Mouse (Mus musculus) layer of hippocampus, adult 9-11 months (tissue): ENCODE results near the gene Gcsh.

Experiments
- DNase-seq: peaks from one replicate; pipeline ENCODE4 v3.0.0; 2022

Gene Gcsh

DNA sequence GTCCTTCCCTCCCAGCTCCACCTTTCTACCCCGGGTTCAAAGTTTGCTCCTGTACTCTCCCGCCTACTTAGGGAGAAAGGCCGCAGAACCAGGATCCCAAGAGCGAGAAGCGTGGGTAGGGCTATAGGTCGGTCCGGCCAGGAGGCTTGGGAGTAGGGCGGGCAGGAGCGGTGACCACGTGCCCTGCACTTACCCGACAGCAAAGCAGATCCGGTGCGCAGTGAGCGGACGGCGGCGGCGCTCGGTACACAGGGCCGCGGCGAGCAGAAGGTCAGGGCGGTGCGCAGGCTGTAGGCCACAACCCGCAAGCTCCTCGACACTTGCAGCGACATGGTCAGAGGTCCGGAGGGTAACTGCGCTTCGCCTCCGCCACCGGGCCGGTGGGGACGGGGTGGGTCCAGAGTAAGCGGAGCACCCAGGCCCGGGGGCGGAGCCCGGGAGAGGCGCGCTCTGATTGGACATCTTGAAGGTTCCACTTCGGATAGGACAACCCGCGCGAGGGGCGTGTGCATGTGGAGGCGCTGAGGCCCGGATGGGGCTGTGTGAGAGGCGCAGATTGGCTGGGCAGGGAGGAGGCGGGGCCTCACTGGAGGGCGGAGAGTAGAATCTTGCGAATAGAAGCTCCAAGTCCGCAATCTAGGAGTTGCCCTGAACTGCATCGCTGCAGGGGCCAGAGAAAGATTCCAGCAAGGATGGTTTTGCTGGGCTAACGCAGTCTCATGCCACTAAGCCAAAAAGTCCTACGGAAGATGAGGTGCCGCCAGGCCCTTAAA, at the start of gene Gcsh:
Gene Gcsh, minus strand, starts transcription at position 443 of the 773 bp plus-strand sequence.
- DNase-seq, result peak; percentile 98

DNA sequence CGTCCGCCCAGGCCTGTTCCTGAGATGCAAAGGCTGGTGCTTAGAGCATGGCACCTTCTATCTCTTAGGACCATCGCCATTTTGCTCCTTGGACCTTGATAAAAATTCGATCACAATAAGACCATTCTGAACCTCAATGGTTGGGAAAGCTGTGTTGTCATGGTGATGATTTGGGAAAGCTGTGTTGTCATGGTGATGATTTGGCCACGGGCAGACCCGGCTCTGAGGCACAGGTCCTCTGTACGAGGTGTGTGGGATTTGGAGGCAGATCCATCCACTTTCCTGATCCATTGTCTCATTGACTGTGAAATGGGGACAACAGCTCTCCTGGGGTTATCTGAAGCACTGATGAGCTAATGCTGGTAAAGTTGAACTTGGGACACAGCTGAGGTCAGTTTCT, 46.5 kb upstream of the Gcsh start:
- DNase-seq, result peak; percentile 17

DNA sequence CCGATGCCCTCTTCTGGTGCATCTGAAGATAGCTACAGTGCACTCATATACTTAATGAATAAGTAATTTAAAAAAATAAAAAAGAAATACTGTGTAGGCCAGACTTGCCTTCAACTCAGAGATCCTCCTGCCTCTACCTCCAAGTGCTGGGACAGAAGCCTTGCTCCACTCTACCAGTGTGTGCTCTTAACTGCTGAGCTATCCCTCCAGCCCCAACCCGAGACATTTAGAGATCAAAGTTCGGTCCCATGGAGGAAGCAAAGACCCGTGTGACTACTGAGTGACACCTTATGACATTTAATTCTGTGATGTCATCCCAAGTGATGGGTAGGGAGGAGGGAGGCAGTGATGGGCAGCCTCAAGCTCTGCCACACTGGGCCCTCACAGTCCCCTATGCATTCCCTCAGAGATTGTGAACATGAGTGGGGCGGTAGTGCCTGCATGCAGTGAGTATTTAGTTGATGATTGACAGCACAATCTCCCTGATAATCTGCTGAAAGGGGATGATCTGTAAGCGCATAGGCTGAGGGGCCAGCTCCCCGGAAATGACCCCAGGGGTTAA, 44.1 kb upstream of the Gcsh start:
- no peak for DNase-seq

DNA sequence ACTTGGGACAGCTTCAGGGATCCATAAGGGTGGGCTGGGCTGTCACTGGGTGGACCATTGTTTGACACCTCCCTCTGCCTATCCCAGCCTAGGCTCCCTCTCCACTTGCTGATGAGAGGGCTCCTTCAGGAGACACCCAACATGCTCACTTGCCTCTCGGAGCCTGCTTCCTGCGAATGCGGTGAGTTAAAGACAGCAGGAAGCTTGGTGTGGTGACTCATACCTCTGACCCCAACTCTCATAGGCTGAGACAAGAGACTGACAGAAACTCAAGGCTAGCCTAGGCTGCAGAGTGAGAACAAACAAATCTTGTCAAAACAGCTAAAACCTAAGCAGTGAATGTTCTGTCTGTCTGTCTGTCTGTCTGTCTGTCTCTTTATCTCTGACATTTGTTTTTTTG, 40.1 kb upstream of the Gcsh start:
- no peak for DNase-seq

DNA sequence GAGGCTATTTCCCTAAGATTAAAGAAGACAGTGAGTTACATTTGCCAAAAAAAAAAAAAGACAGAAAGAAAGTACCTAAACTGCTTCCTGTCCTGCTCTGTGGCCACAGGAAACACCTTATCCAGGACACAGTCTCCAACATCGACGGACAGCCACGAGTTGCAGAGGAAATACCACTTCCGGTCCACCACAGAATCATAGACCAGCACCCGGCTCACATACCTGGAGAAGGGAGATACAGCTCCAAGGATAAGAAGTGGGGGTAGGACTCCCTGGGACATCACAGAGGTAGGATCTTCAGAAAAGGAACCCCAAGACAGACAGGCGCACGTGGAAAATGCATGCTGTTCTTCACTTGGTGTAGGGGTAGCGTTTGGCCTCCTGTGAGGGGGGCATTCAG, 39.3 kb upstream of the Gcsh start:
- DNase-seq, result no peak

DNA sequence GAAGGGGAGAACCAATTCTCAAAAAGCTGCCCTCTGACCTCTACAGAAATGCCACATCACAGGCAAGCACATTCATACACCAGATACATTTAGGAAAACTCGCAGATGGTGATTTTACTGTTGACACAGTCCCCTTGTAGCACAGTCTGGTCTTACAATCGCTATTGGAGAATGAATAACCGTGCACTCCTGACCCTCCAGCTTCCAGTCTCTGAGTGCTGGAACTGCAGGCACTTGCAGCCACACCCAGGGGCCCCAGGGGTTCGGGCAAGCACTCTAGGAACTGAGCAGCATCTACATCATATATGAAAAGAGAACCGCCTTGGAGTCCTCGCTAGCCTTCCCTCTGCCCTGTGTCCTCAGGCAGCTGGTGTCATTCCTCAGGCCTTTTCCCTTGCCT, 38.1 kb upstream of the Gcsh start:
- DNase-seq, result no peak

DNA sequence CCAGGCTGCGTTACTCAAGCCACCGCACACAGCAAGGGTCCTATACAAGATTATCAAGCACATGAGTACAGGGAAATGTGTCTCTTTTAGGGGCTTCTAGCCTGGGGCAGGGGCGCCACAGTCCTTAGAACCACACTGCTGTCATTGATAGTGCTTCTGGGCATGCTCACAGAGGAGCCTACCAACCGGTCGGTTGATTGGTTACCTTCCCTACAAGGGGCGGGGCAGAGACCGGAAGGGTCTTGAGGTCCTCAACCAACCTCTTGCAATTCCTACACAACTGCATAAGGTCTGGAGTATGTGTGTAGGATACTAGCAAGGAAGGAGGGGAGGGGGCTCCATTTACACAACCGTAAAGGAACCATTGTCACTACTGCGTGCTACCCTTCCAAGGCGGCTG, 35.3 kb upstream of the Gcsh start:
- no peak for DNase-seq

DNA sequence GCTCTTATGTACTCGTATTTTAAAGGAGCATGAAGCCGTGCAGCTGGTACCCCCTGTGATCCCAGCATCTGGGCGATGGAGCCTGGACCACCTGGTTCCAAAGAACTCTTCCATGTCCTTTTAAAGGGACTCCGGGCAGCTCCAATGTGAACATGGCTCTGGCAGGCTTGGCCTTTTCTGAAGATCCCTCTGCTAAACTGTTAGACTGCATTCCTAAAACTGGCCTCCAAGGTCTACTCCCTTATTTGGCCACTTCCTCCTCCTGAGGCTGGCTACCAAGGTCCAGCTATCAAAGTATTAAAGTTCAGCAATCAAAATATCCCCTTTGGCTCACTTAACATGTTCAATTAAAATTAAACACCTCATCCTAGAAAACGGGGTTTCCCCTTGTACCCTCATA, 34.3 kb upstream of the Gcsh start:
- DNase-seq, result no peak

DNA sequence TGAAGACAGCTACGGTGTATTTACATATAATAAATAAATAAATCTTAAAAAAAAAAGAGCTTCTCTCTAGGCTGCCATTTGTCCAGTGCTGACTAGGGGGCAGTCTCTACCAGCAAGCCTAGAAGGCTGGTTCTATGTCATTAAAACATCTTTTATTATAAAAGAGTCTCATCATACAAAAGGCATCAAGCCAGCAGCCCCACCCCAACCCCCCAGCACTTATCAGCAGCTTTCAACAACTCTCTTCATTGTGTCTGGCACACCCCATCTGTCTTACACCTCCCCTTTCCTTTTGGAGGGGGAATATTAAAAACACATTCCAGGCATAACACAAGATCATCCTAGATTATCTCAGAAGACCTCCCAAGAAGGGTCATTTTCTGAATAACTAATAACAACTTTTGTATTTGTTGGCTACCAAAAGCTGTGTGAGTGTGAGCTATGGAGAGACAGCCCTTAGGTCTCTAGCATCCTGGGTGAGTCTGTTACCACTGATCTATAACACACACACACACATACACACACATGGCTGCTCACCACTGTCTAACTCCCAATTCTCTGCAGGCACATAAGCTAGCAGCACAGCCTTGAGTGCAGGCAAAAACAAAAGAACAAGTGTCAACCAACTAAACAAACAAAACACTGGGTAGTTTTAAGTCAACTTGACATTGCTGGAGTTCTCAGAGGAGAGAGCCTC, 29.1 kb upstream of the Gcsh start:
- no peak for DNase-seq

DNA sequence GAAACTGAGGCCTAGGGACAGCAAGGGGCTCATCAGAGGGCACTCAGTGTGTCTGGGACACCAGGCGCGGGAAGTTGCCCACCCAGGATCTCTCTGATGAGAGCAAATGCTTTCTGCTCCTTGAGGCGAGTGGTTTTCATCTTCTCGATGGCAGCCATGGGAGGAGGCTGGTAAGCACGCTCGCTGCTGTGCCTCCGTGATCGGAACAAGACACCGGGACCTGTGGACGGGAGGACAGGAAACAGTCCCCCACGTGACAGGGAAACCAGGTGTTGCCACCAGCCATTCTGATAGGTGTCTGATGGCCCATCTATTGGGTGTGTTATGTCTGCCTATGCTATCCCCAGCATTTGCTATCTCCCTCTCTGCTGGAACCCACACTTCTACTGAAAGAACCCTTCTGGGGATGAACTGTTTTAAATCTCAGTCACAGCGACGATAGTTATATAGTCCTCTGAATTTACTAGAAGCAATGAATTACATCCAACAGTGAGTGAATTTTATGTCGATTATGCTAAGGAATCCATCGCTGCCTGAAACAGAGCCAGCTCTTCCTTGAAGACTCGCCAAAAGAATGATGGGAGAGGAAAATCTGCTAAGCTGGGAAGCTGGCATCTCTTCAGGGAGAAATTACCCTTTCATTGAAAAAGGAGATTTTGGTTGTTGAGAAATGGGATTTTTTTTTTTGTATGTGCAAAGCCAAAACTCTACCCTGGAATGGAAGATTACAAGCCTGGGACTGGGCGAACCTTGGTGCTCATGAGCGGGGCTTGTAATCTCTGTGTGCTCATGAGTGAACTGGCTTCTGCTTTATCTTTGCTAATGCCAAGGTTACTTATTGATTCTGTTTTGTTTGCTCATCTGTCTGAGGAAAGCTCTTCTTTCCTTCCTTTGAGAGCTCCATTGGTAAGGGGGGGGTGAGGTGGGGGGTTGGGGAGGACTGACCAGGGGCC, 26.3 kb upstream of the Gcsh start:
- DNase-seq, result peak; percentile 19

DNA sequence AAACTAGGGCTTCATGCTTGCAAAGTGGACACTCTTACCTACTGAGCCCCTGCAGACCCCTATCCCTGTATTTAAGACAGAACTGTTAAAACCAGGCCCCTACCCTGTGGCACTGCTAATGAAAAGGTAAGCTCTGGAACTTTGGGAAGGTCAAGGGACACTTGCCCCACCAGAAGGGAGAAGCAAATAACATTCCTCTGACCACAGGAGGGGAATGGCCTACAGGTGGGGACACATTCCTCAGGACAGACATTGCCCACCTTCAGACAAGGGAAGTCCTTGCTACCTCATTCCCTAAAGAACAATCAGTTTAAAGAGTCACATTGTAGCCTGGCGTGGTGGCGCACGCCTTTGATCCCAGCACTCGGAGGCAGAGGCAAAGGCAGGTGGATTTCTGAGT, 24.6 kb upstream of the Gcsh start:
- DNase-seq, result no peak

DNA sequence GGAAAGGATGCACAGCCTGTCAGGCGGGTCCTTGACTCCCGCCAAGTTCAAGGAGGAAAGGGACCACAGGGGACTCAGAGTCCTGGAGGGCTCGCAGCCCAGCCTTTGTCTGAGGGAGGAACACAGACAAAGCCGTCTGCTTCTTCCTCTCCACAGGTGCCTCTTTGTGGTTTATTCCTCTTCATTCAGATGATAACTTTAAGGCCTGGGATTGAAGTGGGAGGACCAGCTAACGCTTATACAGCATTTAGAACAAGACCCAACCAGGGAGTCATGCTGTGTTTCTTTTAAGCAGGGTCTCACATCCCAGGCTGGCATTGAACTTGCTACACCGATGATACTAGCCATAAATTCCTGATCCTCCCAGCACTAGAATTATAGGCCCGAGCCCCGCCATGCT, 23.7 kb upstream of the Gcsh start:
- no peak for DNase-seq

DNA sequence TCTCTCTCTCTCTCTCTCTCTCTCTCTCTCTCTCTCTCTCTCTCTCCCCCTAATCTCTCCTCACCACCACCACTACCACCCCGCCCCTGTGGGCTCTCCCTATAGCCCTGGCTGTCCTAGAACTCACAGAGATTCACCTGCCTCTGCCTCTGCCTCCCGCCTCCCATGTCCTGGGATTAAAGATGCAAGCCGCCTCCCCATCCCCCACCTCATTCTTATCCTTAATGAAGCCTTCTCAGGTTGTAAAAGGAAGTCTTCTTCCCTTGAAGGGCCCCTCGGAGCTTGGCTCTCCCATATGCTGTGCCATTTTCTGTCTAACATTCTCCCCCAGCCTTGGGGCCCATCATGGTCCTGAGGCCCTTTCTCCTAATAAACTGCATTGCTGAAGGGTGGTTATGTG, 22.3 kb upstream of the Gcsh start:
- DNase-seq, result no peak

DNA sequence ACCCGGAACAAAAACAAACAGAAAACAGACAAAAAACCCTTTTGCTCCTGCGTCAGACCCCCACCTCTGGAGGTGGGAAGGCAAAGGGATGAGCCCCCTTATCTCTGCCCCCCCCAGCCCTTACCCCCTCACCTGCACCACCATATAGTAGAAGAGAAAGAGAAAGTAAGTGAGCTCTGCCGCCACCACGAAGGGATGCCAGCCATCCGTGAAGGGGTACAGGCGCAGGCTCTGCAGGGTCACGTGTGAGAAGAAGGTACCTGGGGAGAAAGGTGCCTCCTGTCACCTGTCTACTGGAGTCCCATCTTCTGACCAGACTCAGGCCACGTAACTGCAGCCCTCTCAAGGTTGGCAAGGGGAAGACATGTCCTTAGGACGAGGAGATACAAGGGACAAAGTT, 18.0 kb upstream of the Gcsh start:
- no peak for DNase-seq

DNA sequence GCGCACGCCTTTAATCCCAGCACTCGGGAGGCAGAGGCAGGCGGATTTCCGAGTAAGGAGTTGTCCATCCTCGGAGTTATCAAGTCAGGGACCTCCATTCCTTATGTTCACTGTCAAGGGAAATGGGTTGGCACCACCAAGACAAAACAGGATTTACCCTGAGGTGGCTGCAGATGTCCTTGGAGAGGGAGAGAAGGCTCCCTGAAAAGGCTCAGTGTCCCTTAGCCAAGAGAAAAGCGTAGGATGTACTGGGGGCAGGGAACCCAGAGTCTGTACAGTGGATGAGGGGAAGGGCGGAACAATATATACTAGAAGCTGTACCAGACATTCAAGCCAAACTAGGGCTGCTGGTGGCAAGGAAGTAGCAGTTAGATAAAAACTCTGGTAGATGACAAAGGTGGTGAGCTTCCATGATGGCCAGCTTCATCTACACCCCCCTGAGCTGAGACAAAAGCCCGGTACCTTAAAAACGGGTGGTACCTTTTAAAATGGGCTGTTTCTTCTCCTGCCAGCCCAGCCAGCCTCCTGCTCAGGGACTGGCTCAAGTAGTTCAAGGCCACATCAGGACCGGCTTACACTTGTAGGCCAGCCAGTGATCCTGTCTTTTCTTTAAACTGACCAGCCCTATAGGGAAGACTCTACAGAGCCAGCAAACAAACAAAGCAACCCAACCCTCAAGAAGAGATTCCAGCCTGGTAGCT, 829 bp upstream of the Gcsh start:
- DNase-seq, result no peak

DNA sequence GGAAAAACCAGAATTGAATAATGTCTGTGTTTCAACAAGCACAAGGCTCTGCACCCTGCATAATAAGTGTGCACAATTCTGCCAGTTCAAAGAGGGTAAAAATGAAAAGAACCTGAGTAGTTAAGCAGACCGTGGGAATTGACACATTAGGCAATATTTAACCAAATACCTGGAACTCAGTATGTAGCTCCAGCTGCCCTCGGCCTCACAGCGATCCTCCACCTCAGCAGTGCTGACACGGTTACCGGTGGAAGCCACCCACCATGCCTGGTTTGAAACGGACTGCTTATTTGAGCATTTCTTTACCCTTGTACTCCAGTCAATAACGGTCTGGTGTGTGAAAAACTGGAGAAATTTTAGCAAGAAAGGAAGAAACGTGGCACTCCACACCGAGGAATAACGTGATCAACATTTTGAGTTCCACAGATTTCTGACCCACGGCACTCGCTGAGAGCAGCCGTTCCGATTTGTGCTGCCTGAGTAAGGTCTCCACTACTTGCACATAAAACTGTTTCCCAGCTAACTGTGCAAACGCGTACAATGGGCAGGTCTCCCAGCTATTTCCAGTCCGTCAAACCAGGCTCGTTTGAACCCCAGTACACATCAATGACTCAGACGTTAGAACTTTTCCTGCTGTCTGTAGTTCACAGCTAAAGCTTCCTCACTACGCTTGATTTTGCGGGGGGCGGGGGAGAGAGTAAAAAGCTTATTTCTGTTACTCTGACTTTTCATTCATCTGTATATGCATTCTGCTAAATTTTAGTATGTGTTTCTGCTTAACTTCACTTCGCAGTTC, 963 bp downstream of the Gcsh start:
- DNase-seq, result no peak

DNA sequence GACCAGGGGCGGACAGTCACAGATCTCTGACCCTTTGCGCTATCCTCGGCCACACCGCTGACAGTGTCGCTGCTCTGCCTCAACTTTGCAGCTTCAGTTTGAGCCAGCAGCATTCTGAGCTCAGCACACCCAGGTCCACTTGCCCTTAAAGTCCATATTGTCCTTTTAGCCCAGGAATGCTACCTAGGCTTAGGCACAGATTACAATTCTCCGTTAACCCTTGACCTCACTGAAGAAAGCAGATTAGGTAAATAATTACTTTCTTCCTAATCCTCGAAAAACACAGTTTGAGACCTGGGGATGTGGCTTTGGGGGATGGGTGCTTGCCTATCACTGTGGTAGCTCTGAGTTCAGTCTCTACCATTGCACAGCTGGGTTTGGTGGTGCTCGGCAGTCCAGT, 2.1 kb downstream of the Gcsh start:
- DNase-seq, result no peak

DNA sequence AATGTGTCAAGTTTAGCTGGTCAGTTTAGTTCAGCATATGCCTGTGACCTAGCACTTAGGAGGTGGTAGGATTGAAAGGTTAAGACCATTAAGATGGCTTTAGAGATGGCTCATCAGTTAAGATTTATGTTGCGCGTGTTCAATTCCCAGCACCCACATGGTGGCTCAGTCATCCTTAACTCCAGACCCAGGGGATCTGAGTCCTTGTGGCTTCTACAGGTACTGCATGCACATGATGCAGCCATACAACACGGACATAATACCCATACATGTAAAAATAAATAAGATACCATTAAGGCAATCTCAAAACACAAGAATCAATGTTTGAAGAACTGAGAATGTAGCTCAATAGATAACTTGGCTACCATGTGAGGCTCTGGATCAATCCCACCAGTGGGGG, 3.5 kb downstream of the Gcsh start:
- DNase-seq, result no peak

DNA sequence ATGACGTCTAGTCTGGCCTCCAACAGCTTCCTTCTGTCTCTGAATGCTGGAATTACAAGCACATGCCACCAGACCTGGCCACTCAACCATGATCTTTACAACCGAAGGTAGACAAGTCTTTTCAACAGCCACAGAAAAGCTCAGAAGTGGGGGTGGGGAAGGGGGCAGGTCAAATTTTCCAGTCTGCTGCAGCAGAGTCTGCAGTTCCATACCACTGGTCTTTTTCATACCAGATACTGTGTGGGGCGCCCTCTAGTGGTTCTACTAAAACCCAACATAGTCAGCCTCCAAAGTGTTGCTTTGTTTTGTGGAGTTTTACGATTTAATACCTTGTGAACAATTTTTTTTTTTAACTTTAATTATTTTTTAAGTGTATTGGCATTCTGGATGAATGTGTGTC, 13.2 kb downstream of the Gcsh start:
- peak; percentile 34 for DNase-seq

DNA sequence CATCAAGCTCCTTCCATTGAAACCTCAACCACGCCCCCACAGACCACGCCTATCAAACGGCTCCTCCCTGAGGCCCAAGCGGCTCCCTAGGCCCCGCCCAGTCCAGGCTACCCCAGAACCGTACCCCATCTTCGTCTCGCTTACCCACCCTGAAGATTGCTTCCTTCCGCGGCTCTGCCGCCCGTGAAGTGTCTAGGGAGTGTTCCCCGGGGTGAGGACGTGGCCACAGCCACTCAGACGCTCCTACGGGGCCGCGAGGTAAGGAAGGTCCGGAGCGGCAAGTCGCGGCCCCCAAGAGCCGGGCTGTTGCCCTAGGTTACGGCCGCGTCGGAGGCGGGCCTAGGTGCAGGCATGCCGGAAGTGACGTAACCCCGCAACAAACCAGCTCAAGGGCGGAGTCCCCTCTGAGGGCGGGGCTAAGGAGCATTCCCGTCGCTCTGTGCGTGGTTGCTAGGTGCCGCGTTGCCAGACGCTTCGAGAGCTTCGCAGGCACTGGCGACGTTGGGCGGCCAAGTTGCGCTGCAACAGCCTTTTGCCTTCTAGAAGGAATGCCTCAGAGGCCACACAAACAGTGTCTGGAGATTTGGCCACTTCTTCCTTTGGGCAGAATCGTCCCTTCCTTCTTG, 14.6 kb downstream of the Gcsh start, which contains the start of gene 1700030J22Rik:
Gene 1700030J22Rik, minus strand, starts transcription at position 329 of the 626 bp plus-strand sequence.
- peak; percentile 98 for DNase-seq

DNA sequence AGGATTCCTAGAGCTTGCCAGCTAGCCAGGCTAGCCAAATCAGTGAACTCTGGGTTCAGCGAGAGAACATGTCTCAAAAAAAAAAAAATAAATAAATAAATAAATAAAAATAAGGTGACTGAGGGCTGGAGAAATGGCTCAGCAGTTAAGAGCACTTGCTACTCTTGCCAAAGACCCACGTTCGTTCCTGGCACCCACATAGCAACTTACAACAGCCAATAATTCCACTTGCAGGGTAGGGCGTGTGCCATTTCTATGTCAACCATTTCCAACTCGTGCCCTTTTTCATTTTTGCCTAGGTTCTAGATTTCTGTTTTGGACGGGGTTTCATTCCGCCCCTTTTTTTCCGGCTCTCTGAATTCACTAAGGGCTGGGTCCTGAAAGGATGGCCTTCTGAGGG, 15.3 kb downstream of the Gcsh start:
- peak; percentile 19 for DNase-seq
